Mouse (Mus musculus): Measurements from ENCODE around the gene Tns3.

DNA sequence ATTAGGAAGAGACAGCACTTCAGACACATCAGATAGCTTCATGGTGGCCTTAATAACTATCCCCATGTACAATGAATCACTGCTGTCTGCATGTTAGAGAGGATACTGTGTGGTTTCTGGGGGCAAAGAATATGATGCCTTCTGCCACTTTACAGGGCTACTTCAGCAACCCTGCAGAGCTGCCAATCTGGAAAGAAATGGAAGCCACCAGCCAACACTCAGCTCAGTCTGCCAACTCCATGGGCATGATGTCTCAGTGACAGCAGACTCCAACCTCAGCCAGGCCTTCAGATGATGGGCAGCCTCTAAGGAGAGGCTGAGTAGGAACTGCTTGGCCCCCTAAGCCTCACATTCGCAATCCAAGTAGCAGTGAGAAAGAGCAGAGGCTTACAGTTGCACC lies 61.7 kb downstream of the Tns3 start:
- TF ChIP-seq POLR2A (IDR thresholded peaks at IDR 0.05; ENCODE audit: insufficient read depth, low read length): no peak
- no peak for TF ChIP-seq CTCF (IDR thresholded peaks at IDR 0.05; ENCODE audit: low read depth, low read length)
- no peak for TF ChIP-seq EP300 (IDR thresholded peaks at IDR 0.05; ENCODE audit: insufficient read depth, low read depth, low read length)
